Mouse (Mus musculus): ENCODE results near the gene Tmem169. TPM values are rescaled to one million over a fixed set of nuclear protein-coding genes. Genes with fewer than 3 reads are reported as not detected.
A peak's percentile ranks its signal among the peaks of the same experiment; 100 is the strongest.
"Not testable (repeated sequence)": the region's sequence is repeated elsewhere in the genome, so short reads cannot be mapped to it uniquely, and the experiment has no call there.

Tmem169 gene
- polyA plus RNA-seq (2016; fragmentation: Nextera tagmentation; extraction: Ambion mirVana): 5.1 and 5.2 TPM in 2 replicates

DNA sequence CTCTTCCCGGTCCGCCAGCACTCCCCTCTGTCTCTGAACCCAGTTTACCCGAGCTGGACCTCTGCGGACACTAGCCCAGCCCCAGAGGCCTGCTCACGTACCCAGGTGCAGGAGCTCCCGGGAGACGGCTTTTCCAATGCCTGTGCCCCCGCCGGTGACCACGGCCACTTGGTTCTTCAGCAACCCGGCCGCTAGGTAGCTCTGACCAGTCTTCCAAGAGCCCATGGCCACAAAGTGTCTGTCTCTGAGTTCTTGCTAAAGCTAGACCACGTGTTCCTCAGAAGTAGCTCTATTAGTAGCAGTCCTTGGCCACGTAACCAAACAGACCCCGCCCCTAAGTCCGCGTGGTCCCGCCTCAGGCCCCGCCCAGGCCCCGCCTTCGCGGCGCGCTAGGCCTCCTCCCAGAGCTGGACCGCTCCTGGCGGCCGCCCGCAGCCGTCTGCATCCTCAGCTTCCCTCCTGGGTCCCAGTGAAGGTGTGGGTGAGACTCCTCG, at the start of gene Tmem169, which contains the start of gene Pecr:
Tmem169 (plus strand) TSS at position 378 of the 494 bp plus-strand sequence.
Pecr (minus strand) TSS at position 323 of the 494 bp plus-strand sequence.
- Histone ChIP-seq H3K27ac (replicated peaks) (peak within 1 kb of the TSS; percentile 91), H3K36me3 (replicated peaks) (no peaks in the 10 kb centered on the region; the same call in 1 of the 2 replicates), H3K4me3 (peak within 1 kb of the TSS; percentile 76), H3K27me3 (replicated peaks; ENCODE audit: low read depth, poor library complexity, severe bottlenecking) (peaks cover 14% of the 10 kb centered on the region), H3K4me1 (peaks cover 17% of the 10 kb centered on the region), H3K9me3 (no peaks in the 10 kb centered on the region)
- DNase-seq (ENCODE audit: low spot score): peak; percentile 96
- WGBS: under 1% methylated on average over 30 of the region's 30 CpGs

DNA sequence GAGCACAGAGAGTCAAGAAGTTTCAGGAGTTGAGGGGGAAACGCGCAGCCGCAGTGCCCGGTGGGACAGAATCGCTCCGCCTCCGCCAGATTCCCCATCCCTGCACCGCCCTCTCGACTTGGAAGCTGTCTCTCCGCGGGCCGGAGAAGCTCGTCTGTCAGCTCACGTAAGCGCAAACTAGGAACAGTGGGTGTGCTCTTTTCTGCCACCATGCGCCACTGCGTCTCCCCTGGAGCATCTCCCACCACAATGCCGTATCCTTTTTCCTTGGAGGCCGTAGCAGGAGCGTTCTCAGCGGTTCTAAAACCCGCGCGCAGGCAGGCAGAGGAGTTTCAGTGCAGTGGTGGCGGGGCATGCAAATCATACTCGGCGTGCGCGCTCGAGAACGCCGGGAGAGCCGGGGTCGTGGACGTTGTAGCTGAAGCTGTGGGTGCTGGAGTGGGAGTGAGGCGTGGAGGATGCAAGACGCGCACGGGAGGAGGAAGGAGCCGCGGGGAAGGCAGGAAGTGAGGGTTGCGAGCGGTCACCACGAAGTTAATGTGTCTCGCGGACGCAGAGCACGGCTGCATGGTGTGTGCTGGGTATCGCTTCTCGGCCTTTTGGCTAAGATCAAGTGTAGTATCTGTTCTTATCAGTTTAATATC, 47.7 kb upstream of the Tmem169 start:
- DNase-seq (ENCODE audit: low spot score): peak; percentile 88
- Histone ChIP-seq H3K4me3 (peak overlapping the region; percentile 64), H3K4me1 (peaks cover 14% of the 10 kb centered on the region), H3K27ac (replicated peaks) (peak overlapping the region; percentile 85), H3K27me3 (replicated peaks; ENCODE audit: low read depth, poor library complexity, severe bottlenecking) (peaks cover 30% of the 10 kb centered on the region)
- H3K9me3 ChIP-seq; H3K36me3 ChIP-seq (replicated peaks): not testable (repeated sequence)
- WGBS: under 1% methylated on average over 39 of the region's 50 CpGs

DNA sequence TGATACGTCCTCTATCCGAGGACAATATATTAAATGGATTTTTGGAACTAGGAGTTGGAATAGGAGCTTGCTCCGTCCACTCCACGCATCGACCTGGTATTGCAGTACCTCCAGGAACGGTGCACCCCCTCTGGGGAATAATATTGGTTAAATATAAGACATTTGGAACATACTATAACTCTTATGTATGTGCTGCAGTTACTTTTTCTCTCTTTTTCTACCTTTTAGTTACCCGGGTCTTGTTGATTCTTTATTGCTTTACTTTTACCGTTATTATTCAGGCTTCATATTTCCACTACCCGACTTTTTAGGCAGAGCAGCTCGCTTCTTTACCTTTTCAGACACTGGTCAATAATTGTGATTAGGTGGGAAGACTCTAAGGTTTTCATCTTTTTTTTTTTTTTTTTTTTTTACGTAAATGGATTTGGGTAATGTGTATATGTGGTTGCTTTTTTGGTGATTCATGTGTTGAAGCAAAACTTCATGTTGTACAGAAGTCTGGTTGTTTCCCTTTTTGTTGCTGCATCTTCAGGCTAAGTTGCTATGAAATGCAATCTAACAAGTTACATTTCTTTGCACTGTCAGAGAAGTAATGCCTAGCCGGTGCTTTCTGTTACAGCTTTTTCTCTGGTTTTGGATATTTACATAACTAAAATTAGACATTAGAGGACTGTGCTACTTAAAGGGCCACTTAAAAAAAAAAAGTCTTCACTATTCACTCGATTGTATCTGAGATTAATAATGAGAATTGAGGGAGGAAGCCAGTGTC, 47.0 kb upstream of the Tmem169 start:
- peak; percentile 20 for DNase-seq (ENCODE audit: low spot score)
- no peaks in the 10 kb centered on the region for H3K9me3 ChIP-seq
- peaks cover 14% of the 10 kb centered on the region for H3K4me1 ChIP-seq
- no peak overlapping the region for H3K27ac ChIP-seq (replicated peaks)
- H3K27me3 ChIP-seq (replicated peaks; ENCODE audit: low read depth, poor library complexity, severe bottlenecking): peaks cover 30% of the 10 kb centered on the region
- H3K36me3 ChIP-seq (replicated peaks): no peaks in the 10 kb centered on the region
- WGBS: 9% methylated on average over 13 of the region's 13 CpGs
- peak overlapping the region; percentile 38; the same call in 1 of the 2 replicates for H3K4me3 ChIP-seq

DNA sequence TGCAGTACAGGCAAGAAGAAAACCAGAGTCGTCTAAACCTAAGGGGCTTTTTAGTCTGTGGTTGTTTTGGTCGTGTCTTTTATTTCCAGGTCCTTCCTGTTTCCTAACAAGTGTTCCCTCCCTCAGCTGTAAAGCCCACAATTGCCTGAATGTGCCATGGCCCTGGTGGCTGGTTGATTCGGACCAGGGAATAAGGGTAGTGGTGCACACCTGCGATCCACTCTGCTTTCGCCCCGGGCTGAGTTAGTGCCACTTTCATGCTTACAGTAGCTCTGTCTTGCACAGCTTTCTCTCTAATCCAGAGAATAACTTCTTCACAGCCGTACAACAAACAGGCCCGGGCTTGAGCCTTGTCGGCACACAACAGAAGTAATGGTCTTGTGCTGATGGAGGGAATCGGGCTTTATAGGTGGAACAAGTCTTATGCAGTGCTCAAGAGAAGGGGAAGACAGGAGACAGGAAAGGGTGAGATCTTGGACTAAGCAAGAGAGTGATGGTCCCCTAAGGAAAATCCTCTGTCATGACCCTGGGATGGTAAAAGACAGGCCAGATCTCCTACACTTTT, 46.1 kb upstream of the Tmem169 start:
- no peak for DNase-seq (ENCODE audit: low spot score)
- 64% methylated on average over 10 of the region's 10 CpGs for WGBS

DNA sequence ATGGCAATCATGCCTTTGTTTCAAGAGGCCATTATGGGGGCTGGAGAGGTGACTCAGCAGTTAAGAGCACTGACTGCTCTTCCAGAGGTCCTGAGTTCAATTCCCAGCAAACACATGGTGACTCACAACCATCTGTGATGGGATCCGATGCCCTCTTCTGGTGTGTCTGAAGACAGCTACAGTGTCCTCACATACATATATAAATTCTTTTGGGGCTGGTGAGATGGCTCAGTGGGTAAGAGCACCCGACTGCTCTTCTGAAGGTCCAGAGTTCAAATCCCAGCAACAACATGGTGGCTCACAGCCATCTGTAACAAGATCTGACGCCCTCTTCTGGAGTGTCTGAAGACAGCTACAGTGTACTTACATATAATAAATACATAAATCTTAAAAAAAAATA, 45.1 kb upstream of the Tmem169 start:
- DNase-seq (ENCODE audit: low spot score); H3K9me3 ChIP-seq; H3K36me3 ChIP-seq (replicated peaks); H3K4me3 ChIP-seq; H3K27ac ChIP-seq (replicated peaks): not testable (repeated sequence)
- WGBS: 76% methylated on average over 3 of the region's 3 CpGs
- Histone ChIP-seq H3K27me3 (replicated peaks; ENCODE audit: low read depth, poor library complexity, severe bottlenecking) (peaks cover 16% of the 10 kb centered on the region), H3K4me1 (peaks cover 17% of the 10 kb centered on the region)

More for the DNA sequence above, 46.1 kb upstream of the Tmem169 start:
- Histone ChIP-seq H3K4me1 (peaks cover 14% of the 10 kb centered on the region), H3K4me3 (peak overlapping the region; percentile 6; the same call in 1 of the 2 replicates), H3K36me3 (replicated peaks) (no peaks in the 10 kb centered on the region), H3K27ac (replicated peaks) (no peak overlapping the region), H3K27me3 (replicated peaks; ENCODE audit: low read depth, poor library complexity, severe bottlenecking) (peaks cover 26% of the 10 kb centered on the region), H3K9me3 (no peaks in the 10 kb centered on the region)

DNA sequence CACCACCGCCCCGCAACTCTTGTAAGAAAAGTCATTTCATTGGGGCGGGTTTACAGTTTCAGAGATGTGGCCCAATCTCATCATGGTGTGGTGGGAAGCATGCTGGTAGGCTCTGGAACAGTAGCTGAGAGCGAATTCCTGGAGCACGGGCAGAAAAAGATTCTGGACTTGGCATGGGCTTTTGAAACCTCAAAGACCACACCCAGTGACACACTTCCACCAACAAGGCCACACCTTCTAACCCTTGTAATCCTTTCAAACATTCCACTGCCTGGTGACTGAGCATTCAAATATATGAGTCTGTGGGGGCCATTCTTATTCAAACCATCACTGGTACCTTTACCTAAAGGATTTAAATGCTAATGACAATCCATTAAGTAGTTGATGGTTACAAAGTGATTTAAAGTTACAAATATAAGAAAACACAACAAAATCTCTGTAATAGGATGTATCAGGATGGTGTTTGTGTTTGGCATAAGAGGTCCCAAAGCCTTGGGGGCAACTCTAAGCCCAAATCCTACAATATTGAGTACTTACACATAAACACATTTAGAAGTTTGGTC, 41.5 kb upstream of the Tmem169 start:
- H3K4me1 ChIP-seq: peaks cover 9% of the 10 kb centered on the region
- no peaks in the 10 kb centered on the region for H3K36me3 ChIP-seq (replicated peaks)
- no peaks in the 10 kb centered on the region for H3K9me3 ChIP-seq
- no peak for DNase-seq (ENCODE audit: low spot score)
- no peak overlapping the region for H3K4me3 ChIP-seq
- no peak overlapping the region for H3K27ac ChIP-seq (replicated peaks)
- H3K27me3 ChIP-seq (replicated peaks; ENCODE audit: low read depth, poor library complexity, severe bottlenecking): no peaks in the 10 kb centered on the region
- WGBS: 84% methylated on average over 5 of the region's 5 CpGs

DNA sequence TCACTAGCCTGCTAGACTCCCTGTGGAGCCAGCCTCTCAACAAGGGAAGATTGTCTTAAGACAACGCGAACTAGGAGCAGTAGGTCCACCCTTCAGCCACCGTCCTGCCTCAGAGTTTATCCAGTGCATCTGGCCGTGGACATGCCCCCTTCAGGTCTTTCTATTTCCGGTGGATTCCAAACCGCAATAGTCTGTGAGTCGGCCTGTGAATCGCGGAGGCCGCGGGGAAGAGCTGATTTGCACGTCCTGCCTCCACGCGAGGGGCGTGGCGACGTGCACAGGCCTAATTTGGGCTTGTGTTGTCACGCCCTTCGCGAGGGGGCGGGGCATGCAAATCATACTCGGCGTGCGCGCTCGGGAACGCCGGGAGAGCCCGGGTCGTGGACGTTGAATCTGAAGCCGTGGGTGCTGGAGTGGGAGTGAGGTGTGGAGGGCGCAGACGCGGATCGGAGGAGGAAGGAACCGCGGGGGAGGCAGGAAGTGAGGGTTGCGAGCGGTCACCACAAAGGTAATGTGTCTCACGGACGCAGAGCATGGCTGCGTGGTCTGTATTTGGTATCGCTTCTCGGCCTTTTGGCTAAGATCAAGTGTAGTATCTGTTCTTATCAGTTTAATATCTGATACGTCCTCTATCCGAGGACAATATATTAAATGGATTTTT, 40.4 kb upstream of the Tmem169 start:
- under 1% methylated on average over 47 of the region's 47 CpGs for WGBS
- Histone ChIP-seq H3K36me3 (replicated peaks) (no peaks in the 10 kb centered on the region), H3K4me3 (peak overlapping the region; percentile 55), H3K27ac (replicated peaks) (peak overlapping the region; percentile 99), H3K4me1 (peaks cover 3% of the 10 kb centered on the region; the same call in 1 of the 2 replicates), H3K27me3 (replicated peaks; ENCODE audit: low read depth, poor library complexity, severe bottlenecking) (no peaks in the 10 kb centered on the region), H3K9me3 (no peaks in the 10 kb centered on the region)
- DNase-seq (ENCODE audit: low spot score): peak; percentile 97

DNA sequence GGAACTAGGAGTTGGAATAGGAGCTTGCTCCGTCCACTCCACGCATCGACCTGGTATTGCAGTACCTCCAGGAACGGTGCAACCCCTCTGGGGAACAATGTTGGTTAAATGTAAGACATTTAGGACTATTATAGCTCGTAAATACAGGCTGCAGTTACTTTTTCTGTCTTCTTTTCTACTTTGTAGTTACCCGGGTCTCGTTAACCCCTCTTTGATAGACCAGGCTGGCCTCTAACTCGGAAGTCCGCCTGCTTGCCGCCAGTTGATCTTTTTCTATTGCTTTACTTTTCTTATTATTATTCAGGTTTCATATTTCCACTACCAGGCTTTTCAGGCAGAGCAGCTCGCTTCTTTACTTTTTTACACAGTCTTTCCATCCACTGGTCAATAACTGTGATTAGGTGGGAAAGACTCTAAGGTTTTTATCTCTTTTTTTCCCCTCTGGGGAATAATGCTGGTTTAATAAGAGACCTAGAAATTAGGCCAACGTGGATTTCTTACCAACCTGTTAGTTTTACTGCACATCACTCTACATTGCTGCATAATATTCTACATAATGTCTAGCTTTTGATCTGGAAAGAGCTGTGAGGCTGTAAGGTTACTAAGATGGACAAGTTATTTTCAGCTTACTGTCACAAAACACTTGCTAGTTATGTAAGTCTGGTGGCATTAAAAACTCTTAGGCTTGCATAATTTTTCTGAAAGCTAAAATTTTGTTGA, 39.7 kb upstream of the Tmem169 start:
- WGBS: under 1% methylated on average over 12 of the region's 12 CpGs
- H3K4me1 ChIP-seq: peaks cover 3% of the 10 kb centered on the region; the same call in 1 of the 2 replicates
- no peaks in the 10 kb centered on the region for H3K36me3 ChIP-seq (replicated peaks)
- H3K4me3 ChIP-seq: peak overlapping the region; percentile 18; the same call in 1 of the 2 replicates
- H3K9me3 ChIP-seq: no peaks in the 10 kb centered on the region
- DNase-seq (ENCODE audit: low spot score): peak; percentile 79
- H3K27me3 ChIP-seq (replicated peaks; ENCODE audit: low read depth, poor library complexity, severe bottlenecking): no peaks in the 10 kb centered on the region
- H3K27ac ChIP-seq (replicated peaks): no peak overlapping the region

DNA sequence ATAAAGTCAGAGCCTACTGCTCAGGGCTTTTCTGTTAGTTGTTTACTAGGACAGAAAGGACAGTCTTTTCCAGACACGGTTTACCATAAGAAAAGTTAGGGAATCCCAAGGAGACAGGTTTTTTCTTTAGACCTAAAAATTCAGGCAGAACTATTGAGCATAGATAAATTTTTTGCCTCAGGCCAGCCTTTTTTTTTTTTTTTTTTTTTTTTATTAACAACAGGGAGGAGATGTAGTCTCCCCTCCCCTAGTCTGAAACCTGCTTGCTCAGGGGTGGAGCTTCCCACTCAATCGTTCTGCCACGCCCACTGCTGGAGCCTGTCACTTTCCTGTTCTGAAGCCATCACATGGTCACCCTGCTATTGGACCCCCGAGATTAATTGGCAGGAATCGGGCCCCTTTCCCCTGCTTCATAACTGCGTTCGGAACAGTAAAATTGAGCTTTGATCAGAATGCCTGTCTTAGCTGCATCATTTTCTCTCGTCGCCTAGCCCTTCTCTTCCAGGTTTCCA, 35.9 kb upstream of the Tmem169 start:
- not testable (repeated sequence) for H3K27ac ChIP-seq (replicated peaks); H3K27me3 ChIP-seq (replicated peaks; ENCODE audit: low read depth, poor library complexity, severe bottlenecking); H3K9me3 ChIP-seq; DNase-seq (ENCODE audit: low spot score); H3K4me1 ChIP-seq; H3K4me3 ChIP-seq; H3K36me3 ChIP-seq (replicated peaks)
- 41% methylated on average over 9 of the region's 9 CpGs for WGBS

DNA sequence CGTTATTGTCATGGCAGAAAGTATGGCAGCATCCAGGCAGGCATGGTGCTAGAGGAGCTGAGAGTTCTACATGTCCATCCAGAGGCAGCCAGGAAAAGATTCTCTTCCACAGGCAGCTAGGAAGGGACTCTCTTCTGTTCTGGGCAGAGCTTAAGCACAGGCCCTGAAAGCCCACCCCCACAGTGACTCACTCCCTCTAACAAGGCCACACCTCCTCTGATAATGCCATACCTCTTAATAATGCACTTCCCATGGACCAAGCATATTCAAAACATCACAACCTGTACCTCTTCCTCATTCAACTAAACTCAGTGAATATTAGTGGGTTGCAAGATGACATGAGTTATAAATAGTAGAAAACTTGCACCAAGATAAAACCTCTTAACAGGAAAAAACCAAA, 32.4 kb upstream of the Tmem169 start:
- no peak for DNase-seq (ENCODE audit: low spot score)
- no peaks in the 10 kb centered on the region for H3K27me3 ChIP-seq (replicated peaks; ENCODE audit: low read depth, poor library complexity, severe bottlenecking)
- 83% methylated on average over 1 of the region's 1 CpGs for WGBS
- H3K4me3 ChIP-seq: no peak overlapping the region
- H3K4me1 ChIP-seq: peaks cover 19% of the 10 kb centered on the region
- H3K27ac ChIP-seq (replicated peaks): no peak overlapping the region
- no peaks in the 10 kb centered on the region for H3K36me3 ChIP-seq (replicated peaks)
- H3K9me3 ChIP-seq: no peaks in the 10 kb centered on the region

DNA sequence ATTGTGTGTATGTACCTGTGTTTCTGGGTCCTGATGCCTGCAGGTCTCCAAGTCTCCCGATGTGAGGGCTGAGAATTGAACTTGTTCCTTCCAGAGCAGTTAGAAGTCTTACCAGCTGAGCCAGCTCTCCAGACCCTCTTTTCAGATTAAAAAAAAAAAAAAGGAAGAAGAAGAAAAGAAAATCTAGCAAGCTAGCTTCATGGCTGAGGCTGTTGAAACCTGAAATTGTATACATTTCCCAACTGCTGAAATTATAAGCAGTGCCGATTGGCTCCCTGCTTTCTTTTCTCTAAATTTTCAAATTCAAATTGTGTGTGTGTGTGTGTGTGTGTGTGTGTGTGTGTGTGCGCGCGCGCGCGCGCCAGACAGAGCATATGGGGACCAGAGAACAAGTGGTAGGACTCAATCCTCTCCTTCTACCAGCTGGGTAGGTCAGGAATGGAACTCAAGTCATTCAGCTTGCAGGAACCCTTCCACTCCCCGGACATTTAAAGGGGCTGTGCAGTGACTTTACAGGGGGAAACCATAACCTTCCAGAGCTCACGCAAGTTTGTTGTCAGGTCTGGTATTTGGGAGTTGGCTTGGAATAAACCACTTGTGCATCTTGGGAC, 30.2 kb upstream of the Tmem169 start:
- Histone ChIP-seq H3K36me3 (replicated peaks) (no peaks in the 10 kb centered on the region), H3K4me1 (peaks cover 22% of the 10 kb centered on the region), H3K27me3 (replicated peaks; ENCODE audit: low read depth, poor library complexity, severe bottlenecking) (no peaks in the 10 kb centered on the region), H3K4me3 (peak overlapping the region; percentile 59), H3K9me3 (no peaks in the 10 kb centered on the region), H3K27ac (replicated peaks) (peak overlapping the region; percentile 97)
- WGBS: 49% methylated on average over 11 of the region's 11 CpGs
- peak; percentile 30 for DNase-seq (ENCODE audit: low spot score)
